ENCODE assay signal across 8 mouse cellular contexts in the genomic region with DNA sequence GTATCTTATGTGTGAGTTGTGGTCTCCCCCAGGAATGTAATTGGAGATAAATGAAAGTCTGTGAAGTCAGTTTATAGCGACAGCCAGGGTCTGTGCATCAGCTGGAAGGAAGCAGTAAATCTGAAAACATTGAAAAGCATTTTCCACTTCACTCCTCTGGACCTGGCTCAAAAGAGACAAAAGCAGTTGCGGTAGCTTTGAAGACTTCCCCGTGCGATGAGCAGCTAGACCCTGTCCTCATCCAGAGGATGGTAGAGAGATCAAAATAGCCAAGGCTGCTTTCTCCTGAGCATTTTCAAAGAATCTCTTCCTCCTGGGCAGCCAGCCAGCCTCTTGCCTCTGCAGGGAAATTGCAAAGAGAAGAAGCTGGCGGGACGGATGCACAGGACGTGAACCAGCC.
DNase-seq lines count a peak whose midpoint lies in the region; TF ChIP-seq lines count a peak whose summit lies in the region.

No protein-coding gene starts in this region.

- TF ChIP-seq CTCF in left cerebral cortex, adult 2 months (IDR thresholded peaks at IDR 0.05), result no peak

- DNase-seq in left cerebral cortex, adult 18-20 months (ENCODE audit: low spot score in 2 of 2), result peak; percentile 74 to 82
- no peak for DNase-seq in left cerebral cortex, adult 11 months (ENCODE audit: low spot score)
- peak; percentile 51 to 79 for DNase-seq in frontal cortex, adult 2 months (ENCODE audit: extremely low spot score in 1 of 2, low spot score in 1 of 2)
- peak; percentile 35 to 67 for DNase-seq in left cerebral cortex, adult 2 months (ENCODE audit: extremely low spot score in 1 of 2, low spot score in 2 of 2)
- DNase-seq in right cerebral cortex, postnatal 10 days (ENCODE audit: low spot score in 2 of 2), result peak; percentile 71 to 76
- DNase-seq in gastrocnemius, postnatal 25 days, result no peak
- DNase-seq in gastrocnemius, postnatal 10 days, result no peak
- no peak for DNase-seq in spleen, postnatal 36 days (ENCODE audit: low spot score in 2 of 2)

- intact Hi-C loops in left cerebral cortex, adult 2 months (cut with DNase I), result no loop called here

- H3K4me3 ChIP-seq in left cerebral cortex, adult 2 months, result no peak overlapping the region

- H3K27ac ChIP-seq in left cerebral cortex, adult 2 months, result peak overlapping the region; percentile 63; the same call in 1 of the 2 replicates

Comparison
In these comparisons a context has a peak if more than half of its experiments do, and no peak if none do; other contexts are left out.
1. DNase-seq: peak in left cerebral cortex, adult 18-20 months (2 of 2), frontal cortex, adult 2 months (2 of 2), left cerebral cortex, adult 2 months (2 of 2) and right cerebral cortex, postnatal 10 days (2 of 2); none in left cerebral cortex, adult 11 months (single experiment), gastrocnemius, postnatal 25 days (single experiment), gastrocnemius, postnatal 10 days (single experiment) and spleen, postnatal 36 days (0 of 2).